Mouse (Mus musculus) kidney, postnatal 0 days (tissue): ENCODE data around the gene Lrrc74a. TPM values are rescaled to one million over a fixed set of nuclear protein-coding genes. Genes with fewer than 3 reads are reported as not detected.

Experiments used
- ATAC-seq: fragments of 200-750 bp; cut with Nextera tagmentation; replicated peaks from 2 replicates; pipeline ENCODE4 v1.8.0; 2017; ENCODE audit warnings: low read depth, moderate number of reproducible peaks, moderate TSS enrichment, moderate library complexity; ENCODE audit not compliant: low FRiP score
- DNase-seq: peaks from one replicate; pipeline ENCODE4 v3.0.0-alpha.2; 2016; ENCODE audit warnings: low spot score
- H3K27ac ChIP-seq: fragments of 300-500 bp; sonication (generic); 2 replicates; pipeline ENCODE4 v1.5.1; 2014; ENCODE audit warnings: mild to moderate bottlenecking
- H3K27me3 ChIP-seq: fragments of 300-500 bp; sonication (generic); 2 replicates; pipeline ENCODE4 v1.6.1; 2014; ENCODE audit warnings: low read length, mixed read lengths; ENCODE audit not compliant: insufficient read depth
- H3K36me3 ChIP-seq: fragments of 300-500 bp; sonication (generic); 2 replicates; pipeline ENCODE4 v1.6.1; 2014; ENCODE audit warnings: low read length, mixed read lengths; ENCODE audit not compliant: insufficient read depth
- H3K4me1 ChIP-seq: fragments of 300-500 bp; sonication (generic); replicated peaks from 2 replicates; pipeline ENCODE4 v1.6.1; 2014; ENCODE audit warnings: antibody characterized with exemption, low read length, mixed read lengths; ENCODE audit not compliant: insufficient read depth
- H3K4me2 ChIP-seq: fragments of 300-500 bp; sonication (generic); 2 replicates; pipeline ENCODE4 v1.6.1; 2014; ENCODE audit warnings: mild to moderate bottlenecking, low read length, moderate library complexity, mixed read lengths
- H3K4me3 ChIP-seq: fragments of 300-500 bp; sonication (generic); replicated peaks from 2 replicates; pipeline ENCODE4 v1.5.1; 2014; ENCODE audit warnings: low read depth, low read length
- H3K9ac ChIP-seq: fragments of 300-500 bp; sonication (generic); 2 replicates; pipeline ENCODE4 v1.6.1; 2014; ENCODE audit warnings: low read depth, low read length
- H3K9me3 ChIP-seq: fragments of 300-500 bp; sonication (generic); replicated peaks from 2 replicates; pipeline ENCODE4 v1.6.1; 2016; ENCODE audit warnings: low read length, inconsistent platforms, mixed read lengths
- CTCF ChIP-seq: IDR thresholded peaks from 2 replicates; pipeline ENCODE4 v1.5.1; 2016; ENCODE audit warnings: antibody characterized with exemption, low read depth, mild to moderate bottlenecking, moderate library complexity
- WGBS: fragments of 180-500 bp; shearing (Covaris S2); extraction: QIAGEN DNeasy Blood & Tissue Kit; methylation state at CpG from one replicate; pipeline ENCODE4 v1.1.7; 2014; 5-methylcytosine and 5-hydroxymethylcytosine counted together
- polyA plus RNA-seq: library from polyadenylated mRNA; unstranded; fragments of >200 nt; fragmentation: Nextera tagmentation; extraction: Ambion mirVana; gene quantifications from 2 replicates; pipeline ENCODE4 v1.2.1, GENCODE M21; 2015

The Lrrc74a gene
- polyA plus RNA-seq, 1 experiment from 2014 or later = not detected

GRCm38 (mm10) chr12:86776341-86776860, 42.2 kb downstream of the Lrrc74a start:
- Histone ChIP-seq H3K27ac (no peak overlapping the region), H3K9me3 (no peaks in the 10 kb centered on the region), H3K27me3 (no peaks in the 10 kb centered on the region), H3K4me2 (no peak overlapping the region), H3K36me3 (no peaks in the 10 kb centered on the region), H3K4me1 (no peaks in the 10 kb centered on the region), H3K9ac (no peak overlapping the region), H3K4me3 (no peak overlapping the region)
- ATAC-seq = no peak
- no peak for TF ChIP-seq CTCF
- DNase-seq = no peak
- WGBS = 79% methylated on average over 7 of the region's 7 CpGs

DNA sequence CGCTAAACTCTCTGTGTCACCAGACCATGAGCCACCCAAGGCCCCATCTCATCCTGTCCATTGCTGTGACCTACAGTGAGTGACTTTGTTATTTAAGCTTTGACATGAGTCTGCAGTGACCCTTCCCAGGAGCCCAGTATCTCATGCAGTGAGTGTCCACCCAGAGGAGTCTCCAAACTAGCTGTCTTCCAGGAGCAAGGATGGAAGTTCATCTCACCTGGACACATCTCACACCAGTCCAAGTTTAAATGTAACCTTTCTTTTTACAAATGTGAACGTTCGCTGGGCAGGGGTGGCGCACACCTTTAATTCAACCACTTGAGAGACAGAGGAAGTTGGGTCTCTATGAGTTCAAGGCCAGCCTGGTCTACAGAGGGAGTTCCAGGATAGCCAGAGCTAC, 44.4 kb downstream of the Lrrc74a start:
- H3K27me3 ChIP-seq = no peaks in the 10 kb centered on the region
- 89% methylated on average over 4 of the region's 4 CpGs for WGBS
- no peak for TF ChIP-seq CTCF
- DNase-seq (no peak), ATAC-seq (no peak)
- H3K9ac ChIP-seq = no peak overlapping the region
- no peak overlapping the region for H3K27ac ChIP-seq
- no peak overlapping the region for H3K4me3 ChIP-seq
- H3K4me1 ChIP-seq = no peaks in the 10 kb centered on the region
- H3K4me2 ChIP-seq = no peak overlapping the region
- H3K9me3 ChIP-seq = no peaks in the 10 kb centered on the region
- H3K36me3 ChIP-seq = no peaks in the 10 kb centered on the region

- 56% methylated on average over 11 of the region's 11 CpGs for WGBS
- H3K4me1 ChIP-seq = no peaks in the 10 kb centered on the region
- no peak overlapping the region for H3K4me3 ChIP-seq
- H3K9me3 ChIP-seq = no peaks in the 10 kb centered on the region
- H3K27me3 ChIP-seq = no peaks in the 10 kb centered on the region
- ATAC-seq (no peak; the same call in 1 of the 2 replicates), DNase-seq (peak; percentile 75)
- TF ChIP-seq CTCF = peak; percentile 64
- H3K9ac ChIP-seq = no peak overlapping the region
- H3K4me2 ChIP-seq = no peak overlapping the region
- no peaks in the 10 kb centered on the region for H3K36me3 ChIP-seq
- H3K27ac ChIP-seq = no peak overlapping the region
These were observed 45.2 kb downstream of the Lrrc74a start for GRCm38 (mm10) chr12:86779206-86779989.

DNA sequence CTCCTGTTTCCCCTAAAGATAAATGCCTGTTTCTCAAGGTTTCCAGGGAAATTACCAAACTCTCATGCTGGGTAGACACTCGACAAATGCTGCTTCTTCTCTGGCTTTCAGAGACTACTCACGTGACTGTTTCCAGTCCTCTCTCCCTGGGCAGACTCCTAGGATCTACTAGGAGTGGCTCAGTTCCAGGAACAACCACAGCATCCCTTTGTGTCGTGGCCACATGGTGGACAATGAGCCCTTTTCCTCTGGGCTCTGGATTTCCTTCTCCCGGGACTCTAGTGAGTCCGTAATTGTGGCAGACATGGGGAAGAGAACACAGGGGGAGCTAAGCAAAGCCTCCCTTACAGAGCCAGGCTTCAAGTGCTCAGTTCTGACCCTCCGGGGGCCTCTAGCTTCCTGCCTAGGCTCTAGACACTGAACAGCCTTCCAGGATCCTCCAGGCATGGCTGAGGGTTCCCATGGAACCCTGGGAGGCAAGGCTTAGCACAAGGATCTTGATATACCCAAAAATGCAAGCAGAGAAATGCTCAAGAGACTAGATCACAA, 47.6 kb downstream of the Lrrc74a start:
- 40% methylated on average over 6 of the region's 6 CpGs for WGBS
- Histone ChIP-seq H3K4me1 (no peaks in the 10 kb centered on the region), H3K36me3 (no peaks in the 10 kb centered on the region), H3K9me3 (no peaks in the 10 kb centered on the region), H3K4me3 (no peak overlapping the region), H3K4me2 (no peak overlapping the region), H3K27ac (peak overlapping the region; percentile 37; the same call in 1 of the 2 replicates), H3K27me3 (no peaks in the 10 kb centered on the region), H3K9ac (no peak overlapping the region)
- peak; percentile 10; the same call in 1 of the 2 replicates for TF ChIP-seq CTCF
- ATAC-seq (no peak), DNase-seq (peak; percentile 52)

- H3K9me3 ChIP-seq = no peaks in the 10 kb centered on the region
- H3K4me1 ChIP-seq = no peaks in the 10 kb centered on the region
- H3K36me3 ChIP-seq = no peaks in the 10 kb centered on the region
- 66% methylated on average over 12 of the region's 12 CpGs for WGBS
- TF ChIP-seq CTCF = no peak
- DNase-seq (no peak), ATAC-seq (no peak)
- no peak overlapping the region for H3K4me3 ChIP-seq
- H3K4me2 ChIP-seq = no peak overlapping the region
- no peaks in the 10 kb centered on the region for H3K27me3 ChIP-seq
- no peak overlapping the region for H3K27ac ChIP-seq
- H3K9ac ChIP-seq = no peak overlapping the region
These were observed 52.2 kb downstream of the Lrrc74a start for GRCm38 (mm10) chr12:86786149-86787019.

GRCm38 (mm10) chr12:86787020-86787553, 52.9 kb downstream of the Lrrc74a start:
- Histone ChIP-seq H3K9me3 (no peaks in the 10 kb centered on the region), H3K9ac (no peak overlapping the region), H3K27ac (no peak overlapping the region), H3K4me3 (no peak overlapping the region), H3K36me3 (no peaks in the 10 kb centered on the region), H3K27me3 (no peaks in the 10 kb centered on the region), H3K4me1 (no peaks in the 10 kb centered on the region), H3K4me2 (no peak overlapping the region)
- WGBS = 61% methylated on average over 4 of the region's 4 CpGs
- ATAC-seq = no peak
- no peak for DNase-seq
- no peak for TF ChIP-seq CTCF
